8 mouse cellular contexts compared by ENCODE assay signal in the genomic region with DNA sequence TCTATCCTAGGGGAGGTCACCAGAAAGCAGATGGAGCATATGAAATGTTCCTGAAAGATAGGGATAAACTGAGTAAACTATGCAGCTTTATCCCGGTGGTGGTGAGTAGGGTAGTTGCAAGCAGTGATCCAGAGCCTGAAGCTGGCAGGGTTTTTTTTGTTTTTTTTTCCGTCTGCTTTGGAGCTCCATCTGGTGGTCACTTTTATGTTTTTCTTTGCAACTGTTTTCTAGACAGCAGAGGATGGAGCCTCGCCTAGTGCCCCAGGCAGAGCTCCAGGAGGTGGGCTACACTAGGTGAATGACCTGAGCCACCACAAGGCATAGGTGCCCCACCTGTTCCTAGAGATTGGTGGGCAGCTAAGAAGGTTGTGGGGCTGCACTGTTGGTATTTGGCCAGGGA. TPM values are rescaled to one million over a fixed set of nuclear protein-coding genes. Genes with fewer than 3 reads are reported as not detected.
DNase-seq lines count a peak whose midpoint lies in the region; ATAC-seq and TF ChIP-seq lines count a peak whose summit lies in the region.

No protein-coding gene starts in this region.

- H3K27me3 ChIP-seq in hindbrain, embryonic 10.5 days (ENCODE audit: insufficient read depth, poor library complexity, severe bottlenecking), result no peaks in the 10 kb centered on the region
- no peaks in the 10 kb centered on the region for H3K27me3 ChIP-seq in limb, embryonic 10.5 days (ENCODE audit: low read depth, poor library complexity, severe bottlenecking)
- H3K27me3 ChIP-seq in neural tube, embryonic 11.5 days (ENCODE audit: control insufficient read depth, insufficient read depth, low read length), result no peaks in the 10 kb centered on the region

- ATAC-seq in neural tube, embryonic 11.5 days (ENCODE audit: insufficient read depth, low FRiP score, low TSS enrichment), result no peak

- no peak overlapping the region for H3K9ac ChIP-seq in ES-E14 (ENCODE audit: insufficient read depth, low read depth, low read length, poor library complexity, severe bottlenecking)
- H3K9ac ChIP-seq in neural tube, embryonic 11.5 days (ENCODE audit: low read length), result no peak overlapping the region

- no peak overlapping the region for H3K27ac ChIP-seq in ES-E14 (ENCODE audit: insufficient read depth, low read depth, low read length, poor library complexity, severe bottlenecking)
- H3K27ac ChIP-seq in hindbrain, embryonic 10.5 days, result no peak overlapping the region
- no peak overlapping the region for H3K27ac ChIP-seq in limb, embryonic 10.5 days
- H3K27ac ChIP-seq in neural tube, embryonic 11.5 days (ENCODE audit: low read depth, low read length), result no peak overlapping the region

- peaks cover 0 to 4% of the 10 kb centered on the region in 2 experiments; a peak in 1 of 4 replicates for H3K4me1 ChIP-seq in ES-E14 (ENCODE audit: control insufficient read depth in 2 of 2, insufficient read depth in 2 of 2, low read length in 2 of 2, poor library complexity in 1 of 2)
- H3K4me1 ChIP-seq in hindbrain, embryonic 10.5 days (replicated peaks), result 0 out of 2 replicates have a peak, but pooled peaks cover 1% of the 10 kb centered on the region
- peaks cover under 1% of the 10 kb centered on the region; the same call in 1 of the 2 replicates for H3K4me1 ChIP-seq in limb, embryonic 10.5 days
- no peaks in the 10 kb centered on the region for H3K4me1 ChIP-seq in neural tube, embryonic 11.5 days (ENCODE audit: control insufficient read depth, insufficient read depth, low read length)

- H3K36me3 ChIP-seq in ES-E14 (ENCODE audit: control insufficient read depth, insufficient read depth, low read length, poor library complexity, severe bottlenecking), result no peaks in the 10 kb centered on the region
- H3K36me3 ChIP-seq in hindbrain, embryonic 10.5 days, result no peaks in the 10 kb centered on the region
- H3K36me3 ChIP-seq in limb, embryonic 10.5 days, result no peaks in the 10 kb centered on the region
- no peaks in the 10 kb centered on the region for H3K36me3 ChIP-seq in neural tube, embryonic 11.5 days (ENCODE audit: control insufficient read depth, insufficient read depth, low read length)

- in situ Hi-C loops in ES-E14 (cut with MboI; ENCODE audit: low sequenced_read_pairs in 2 of 2, unreplicated experiment in 2 of 2), result no loop called here

- H3K4me3 ChIP-seq in ES-E14 (ENCODE audit: insufficient read depth in 1 of 2, low read depth in 1 of 2, low read length in 2 of 2, poor library complexity in 1 of 2, severe bottlenecking in 1 of 2), result no peak overlapping the region
- no peak overlapping the region for H3K4me3 ChIP-seq in hindbrain, embryonic 10.5 days
- no peak overlapping the region for H3K4me3 ChIP-seq in limb, embryonic 10.5 days
- no peak overlapping the region for H3K4me3 ChIP-seq in neural tube, embryonic 11.5 days (ENCODE audit: low read depth, low read length)

- H3K9me3 ChIP-seq in ES-E14 (ENCODE audit: control insufficient read depth, insufficient read depth, low read depth, low read length), result no peaks in the 10 kb centered on the region
- H3K9me3 ChIP-seq in hindbrain, embryonic 10.5 days, result peaks cover under 1% of the 10 kb centered on the region; the same call in 1 of the 2 replicates
- no peaks in the 10 kb centered on the region for H3K9me3 ChIP-seq in limb, embryonic 10.5 days (replicated peaks)
- no peaks in the 10 kb centered on the region for H3K9me3 ChIP-seq in neural tube, embryonic 11.5 days (ENCODE audit: control insufficient read depth, low read length)

- intact Hi-C loops in left cerebral cortex, postnatal 36 days (cut with DNase I), result loop anchor here (5.0 kb wide), 1 partner anchor 125 kb away; no protein-coding TSS in a partner anchor

- H3K4me2 ChIP-seq in neural tube, embryonic 11.5 days (ENCODE audit: low read depth), result no peak overlapping the region

- DNase-seq in left cerebral cortex, adult 18-20 months (ENCODE audit: low spot score in 2 of 2), result peak; percentile 27 to 59
- no peak for DNase-seq in left cerebral cortex, postnatal 36 days (ENCODE audit: low spot score in 2 of 2)
- DNase-seq in ES-E14 (ENCODE audit: low read depth, low spot score), result peak; percentile 87
- DNase-seq in cerebellum, postnatal 10 days, result peak; percentile 76 to 88
- peak; percentile 32 for DNase-seq in hindbrain, embryonic 10.5 days (ENCODE audit: low spot score)
- peak; percentile 53 for DNase-seq in limb, embryonic 10.5 days (ENCODE audit: low spot score)
- peak; percentile 29 for DNase-seq in neural tube, embryonic 11.5 days (ENCODE audit: low spot score)
- no peak for DNase-seq in adrenal gland, adult 8-10 months

- 3% methylated on average over 3 of the region's 3 CpGs for WGBS in hindbrain, embryonic 10.5 days
- WGBS in limb, embryonic 10.5 days, result 3% methylated on average over 3 of the region's 3 CpGs
- 6% methylated on average over 3 of the region's 3 CpGs for WGBS in neural tube, embryonic 11.5 days

TF ChIP-seq in ES-E14, 5 proteins besides CTCF, POLR2A, EP300 and RAD21:
- peak; percentile 80; the same call in 1 of the 2 replicates for TF ChIP-seq ZC3H11A (IDR thresholded peaks at IDR 0.05; ENCODE audit: borderline replicate concordance, low read depth, low read length)
- TF ChIP-seq MAFK (IDR thresholded peaks at IDR 0.05; ENCODE audit: insufficient read depth, low read depth, low read length), result no peak
- peak; percentile 98 for TF ChIP-seq ZNF384 (IDR thresholded peaks at IDR 0.05; ENCODE audit: low read depth, low read length)
- no peak for TF ChIP-seq HCFC1 (IDR thresholded peaks at IDR 0.05; ENCODE audit: borderline replicate concordance, insufficient read depth, low read length)
- TF ChIP-seq CHD2 (IDR thresholded peaks at IDR 0.05; ENCODE audit: low read depth, low read length), result no peak

RNA-seq across cellular contexts. Expression of gene Dgcr6, which starts 5.0 kb away (rescaled TPM):
- total RNA-seq in left cerebral cortex, adult 18-20 months (2021), result 10 to 100 TPM; 90.4 to 92.7 TPM
- 100 to 1,000 TPM in 1 of 2 experiments, 10 to 100 TPM in 1; 86.3 to 105 TPM for total RNA-seq in left cerebral cortex, postnatal 36 days (2021)
- total RNA-seq in ES-E14 (2012; rRNA removed), result 23.8 and 30.9 TPM in 2 replicates
- polyA plus RNA-seq in hindbrain, embryonic 10.5 days (2016; fragmentation: Nextera tagmentation; extraction: Ambion mirVana), result 153 and 167 TPM in 2 replicates
- 160 and 168 TPM in 2 replicates for polyA plus RNA-seq in limb, embryonic 10.5 days (2016; fragmentation: Nextera tagmentation; extraction: Ambion mirVana)
- polyA plus RNA-seq in neural tube, embryonic 11.5 days (2014; fragmentation: Nextera tagmentation; extraction: Ambion mirVana), result 142 and 147 TPM in 2 replicates
- total RNA-seq in adrenal gland, adult 8-10 months (2022), result 10 to 100 TPM; 63.2 to 80.9 (median 74.1) TPM

RNA-seq across cellular contexts. Expression of gene Prodh, which starts 42.3 kb away (rescaled TPM):
- 10 to 100 TPM; 30.6 to 37.2 TPM for total RNA-seq in left cerebral cortex, adult 18-20 months (2021)
- 10 to 100 TPM; 35.5 to 42.7 TPM for total RNA-seq in left cerebral cortex, postnatal 36 days (2021)
- total RNA-seq in ES-E14 (2012; rRNA removed), result 39.6 and 73.6 TPM in 2 replicates
- polyA plus RNA-seq in hindbrain, embryonic 10.5 days (2016; fragmentation: Nextera tagmentation; extraction: Ambion mirVana), result 9.7 and 13.4 TPM in 2 replicates
- polyA plus RNA-seq in limb, embryonic 10.5 days (2016; fragmentation: Nextera tagmentation; extraction: Ambion mirVana), result 16.6 and 19.4 TPM in 2 replicates
- polyA plus RNA-seq in neural tube, embryonic 11.5 days (2014; fragmentation: Nextera tagmentation; extraction: Ambion mirVana), result 8.6 and 10.3 TPM in 2 replicates
- 10 to 100 TPM; 24.3 to 64.6 (median 44.3) TPM for total RNA-seq in adrenal gland, adult 8-10 months (2022)

Comparison
In these comparisons a context has a peak if more than half of its experiments do, and no peak if none do; other contexts are left out.
1. DNase-seq: peak in left cerebral cortex, adult 18-20 months (2 of 2), ES-E14 (single experiment), cerebellum, postnatal 10 days (2 of 2), hindbrain, embryonic 10.5 days (single experiment), limb, embryonic 10.5 days (single experiment) and neural tube, embryonic 11.5 days (single experiment); none in left cerebral cortex, postnatal 36 days (0 of 2) and adrenal gland, adult 8-10 months (single experiment).